Mouse (Mus musculus) heart, postnatal 10 days (tissue): ENCODE measurements around the gene Cacna1a. TPM values are rescaled to one million over a fixed set of nuclear protein-coding genes. Genes with fewer than 3 reads are reported as not detected.
"Not testable (repeated sequence)": the region's sequence is repeated elsewhere in the genome, so short reads cannot be mapped to it uniquely, and the experiment has no call there.

ENCODE experiments used
- DNase-seq, 2 experiments: peaks; one replicate each; pipeline ENCODE4 v3.0.0; 2021
- intact Hi-C: fragments of 180-260 bp; cut with DNase I; formaldehyde crosslinking; loops from one replicate; pipeline ENCODE4 v1.15.1; 2025
- total RNA-seq, 2 experiments: library from RNA; stranded (reverse); gene quantifications; 2 replicates each; pipeline ENCODE4 v1.2.3; 2021

The Cacna1a gene
- total RNA-seq, 2 experiments from 2014 or later: 6.1 to 6.5 TPM

- intact Hi-C loops: no loop called here
- no peak for DNase-seq
These were observed 180.5 kb downstream of the Cacna1a start for GRCm38 (mm10) chr8:84568737-84569136.

DNA sequence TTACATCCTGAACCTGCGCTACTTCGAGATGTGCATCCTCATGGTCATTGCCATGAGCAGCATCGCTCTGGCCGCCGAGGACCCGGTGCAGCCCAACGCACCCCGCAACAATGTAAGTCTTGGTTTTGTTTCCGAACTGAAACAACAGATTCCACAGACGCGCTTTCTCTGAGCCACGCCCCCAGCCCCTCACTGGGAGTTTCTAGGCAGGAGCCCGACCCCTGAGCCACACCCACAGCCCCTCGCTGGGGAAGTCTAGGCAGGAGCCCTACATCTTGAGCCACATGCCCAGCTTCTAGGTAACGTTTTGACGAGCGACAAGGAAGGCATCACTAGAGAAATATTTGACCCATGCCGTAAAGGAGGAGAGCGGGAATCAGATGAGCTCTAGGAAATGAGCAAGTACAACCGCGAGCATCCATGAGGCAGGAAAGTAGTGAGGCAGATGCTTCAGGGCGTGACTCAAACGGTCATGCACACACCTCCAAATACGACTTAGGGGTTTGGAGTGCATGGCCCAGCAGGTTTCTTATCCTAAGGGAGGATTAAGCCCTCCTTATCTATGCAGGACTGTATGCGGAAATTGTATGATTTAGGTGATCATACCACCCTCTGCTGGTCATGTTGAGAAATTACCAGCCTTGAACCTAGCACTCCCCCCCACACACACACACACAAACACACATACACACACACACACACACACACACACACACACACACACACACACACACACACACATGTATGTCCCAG lies 181.9 kb downstream of the Cacna1a start:
- intact Hi-C loops: loop anchor here (1.0 kb wide), 1 partner anchor 207 kb away; no protein-coding TSS in a partner anchor
- peak in 1 of 2 experiments; percentile 32 for DNase-seq

- intact Hi-C loops: no loop called here
- DNase-seq: no peak
These were observed 189.2 kb downstream of the Cacna1a start for GRCm38 (mm10) chr8:84577432-84577831.

DNA sequence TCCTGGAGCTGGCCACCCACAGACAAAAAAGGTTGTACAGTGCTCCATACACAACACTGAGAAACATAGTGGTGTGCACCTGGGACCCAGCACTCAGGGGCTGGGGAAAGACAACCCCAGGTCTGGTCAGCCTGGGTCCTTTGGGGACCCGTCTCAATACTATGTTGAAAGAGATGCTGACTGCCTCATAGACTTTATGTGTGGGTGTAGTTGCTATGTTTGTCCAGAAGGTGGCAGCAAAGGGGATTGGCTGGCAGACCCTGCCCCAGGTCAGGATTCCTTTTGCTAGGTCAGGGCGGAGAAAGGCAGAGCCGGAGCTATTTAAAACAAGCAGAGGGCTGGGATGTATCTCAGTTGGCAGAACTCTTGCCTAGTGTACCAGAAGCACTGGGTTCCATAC lies 191.4 kb downstream of the Cacna1a start:
- peak; percentile 55 to 67 for DNase-seq

DNA sequence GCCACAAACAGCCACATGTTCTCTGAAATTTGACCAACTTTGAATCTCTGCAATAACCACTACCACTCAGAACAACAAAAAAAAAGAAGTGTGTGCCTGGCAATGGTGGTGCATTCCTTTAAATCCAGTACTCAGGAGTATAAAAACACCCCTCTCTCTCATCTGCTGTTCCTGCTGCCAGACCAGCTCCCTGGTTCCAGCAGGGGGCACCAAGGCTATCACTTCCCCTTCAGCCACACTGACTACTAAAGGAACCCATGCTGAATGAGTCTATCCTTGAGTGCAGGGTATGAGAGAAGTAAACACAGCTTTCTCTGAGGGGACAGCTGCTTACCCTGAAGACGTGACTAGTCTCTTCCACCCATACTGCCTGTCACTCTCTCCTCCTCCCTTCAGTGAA lies 197.1 kb downstream of the Cacna1a start:
- intact Hi-C loops: no loop called here
- no peak for DNase-seq

More for the DNA sequence above, 191.4 kb downstream of the Cacna1a start:
- intact Hi-C loops: no loop called here

- intact Hi-C loops: no loop called here
- DNase-seq: no peak
These were observed 198.0 kb downstream of the Cacna1a start for GRCm38 (mm10) chr8:84586221-84586620.

DNA sequence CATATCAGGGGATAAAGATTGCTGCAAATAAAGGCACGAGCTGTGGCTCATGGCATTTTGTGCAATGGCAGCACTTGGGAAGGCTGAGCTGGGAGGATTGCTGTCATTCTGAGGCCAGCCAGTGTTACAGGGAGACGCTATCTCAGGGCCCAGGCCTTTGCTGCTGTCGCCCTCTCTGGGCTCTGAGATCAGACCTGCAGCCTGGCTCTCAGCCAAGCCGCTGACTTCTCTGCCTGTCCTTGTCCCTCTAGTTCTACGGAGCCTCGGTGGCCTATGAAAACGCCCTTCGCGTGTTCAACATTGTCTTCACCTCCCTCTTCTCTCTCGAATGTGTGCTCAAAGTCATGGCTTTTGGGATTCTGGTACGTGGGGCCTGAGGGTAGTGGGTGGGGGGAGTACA lies 200.3 kb downstream of the Cacna1a start:
- intact Hi-C loops: no loop called here
- DNase-seq: peak in 1 of 2 experiments; percentile 24

DNA sequence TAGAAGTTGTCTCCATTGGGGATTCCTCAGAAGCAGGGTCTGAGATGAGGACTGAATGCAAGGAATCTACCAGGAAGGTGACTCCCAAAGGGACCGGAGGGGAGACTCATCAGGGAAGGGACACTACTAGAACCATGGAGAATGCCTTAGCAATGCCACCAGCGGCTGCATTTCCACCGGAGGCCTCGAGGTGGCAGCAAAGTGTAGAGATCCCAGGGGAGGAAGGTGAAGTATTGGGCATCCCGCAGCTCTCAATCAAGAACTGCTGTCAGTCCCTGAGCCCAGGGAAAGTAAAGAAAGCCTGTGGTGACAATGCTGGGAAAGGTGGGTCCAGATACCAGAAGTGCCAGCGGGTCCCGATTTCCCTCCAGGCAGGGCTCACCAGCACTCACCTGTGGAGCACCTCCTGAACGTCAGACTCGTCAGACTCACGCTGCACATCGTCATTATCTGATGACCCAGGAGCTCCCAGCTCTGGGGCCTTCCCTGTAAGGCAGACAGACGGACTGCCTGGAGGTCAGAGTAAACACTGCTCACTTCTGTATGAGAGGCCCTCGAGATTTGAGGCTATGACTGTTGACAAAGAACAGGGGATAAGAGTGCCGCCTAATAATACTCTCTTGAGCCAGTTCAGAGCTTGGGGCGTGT lies 203.9 kb downstream of the Cacna1a start:
- intact Hi-C loops: loop anchor here (2.0 to 5.0 kb wide), 3 partner anchors 47 to 223 kb away; partner anchors contain the start of genes Nacc1 and Trmt1
- DNase-seq: peak; percentile 76 to 90

DNA sequence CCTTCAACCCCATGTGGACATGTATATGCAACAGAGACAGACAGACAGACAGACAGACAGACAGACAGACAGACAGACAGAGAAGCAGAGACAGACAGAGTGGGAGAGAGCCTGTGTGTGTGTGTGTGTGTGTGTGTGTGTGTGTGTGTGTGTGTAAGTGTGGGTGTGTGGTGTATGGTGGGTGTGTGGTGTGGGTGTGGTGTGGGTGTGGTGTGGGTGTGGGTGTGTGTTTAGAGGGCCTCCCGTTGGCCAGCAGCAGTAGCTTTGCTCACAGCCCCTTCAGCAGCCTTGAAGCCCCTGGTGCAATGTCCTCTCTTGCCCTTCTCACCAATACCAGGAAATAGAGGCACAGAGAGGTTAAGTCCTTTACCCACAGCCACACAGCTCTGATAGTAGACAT lies 204.9 kb downstream of the Cacna1a start:
- intact Hi-C loops: loop anchor here (2.0 to 5.0 kb wide), 3 partner anchors 46 to 222 kb away; partner anchors contain the start of genes Nacc1 and Trmt1

GRCm38 (mm10) chr8:84594099-84594780 lies 206.0 kb downstream of the Cacna1a start:
- DNase-seq: peak; percentile 74 to 88

More for the DNA sequence above, 204.9 kb downstream of the Cacna1a start:
- DNase-seq: no peak

GRCm38 (mm10) chr8:84595648-84596047 lies 207.4 kb downstream of the Cacna1a start:
- DNase-seq: peak; percentile 60 to 67
- intact Hi-C loops: no loop called here

More at GRCm38 (mm10) chr8:84594099-84594780, 206.0 kb downstream of the Cacna1a start:
- intact Hi-C loops: loop anchor here (5.0 kb wide), 1 partner anchor 93 kb away; the partner anchor contains the start of genes Nacc1 and Trmt1

- intact Hi-C loops: no loop called here
- no peak for DNase-seq
These were observed 211.2 kb downstream of the Cacna1a start for GRCm38 (mm10) chr8:84599401-84599800.

DNA sequence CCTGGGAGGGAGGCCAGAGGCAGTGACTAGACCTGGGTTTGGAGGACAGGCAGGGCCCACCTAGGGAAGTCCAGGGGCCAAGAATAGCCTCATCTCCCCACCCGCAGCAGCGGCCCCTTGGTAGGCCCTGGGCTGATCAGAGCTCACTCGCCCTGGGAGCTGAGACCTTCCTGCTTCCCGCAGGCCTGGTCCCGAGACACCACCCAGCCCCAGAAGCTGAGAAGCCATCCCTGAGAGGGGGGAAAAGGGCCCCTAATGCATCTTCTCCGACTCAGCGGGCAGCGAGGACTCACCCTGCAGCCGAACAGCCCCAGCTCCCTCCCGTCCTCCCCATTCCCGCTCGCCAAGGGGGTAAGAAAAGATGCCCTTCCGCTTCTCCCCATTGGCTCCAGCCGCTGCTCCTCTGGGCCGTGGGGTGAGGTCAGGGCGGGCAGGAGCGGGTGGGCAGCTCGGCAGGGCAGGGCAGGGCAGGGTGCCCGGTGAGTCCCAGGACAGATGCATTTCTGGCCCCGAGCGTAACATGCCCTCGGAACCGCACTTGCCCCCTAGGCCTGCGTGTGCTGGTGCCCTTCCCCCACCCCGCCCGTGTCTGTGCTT lies 212.2 kb downstream of the Cacna1a start:
- intact Hi-C loops: no loop called here
- DNase-seq: peak in 1 of 2 experiments; percentile 19

- intact Hi-C loops: no loop called here
- DNase-seq: peak in 1 of 2 experiments; percentile 14
These were observed 213.0 kb downstream of the Cacna1a start for GRCm38 (mm10) chr8:84601221-84601751.

DNA sequence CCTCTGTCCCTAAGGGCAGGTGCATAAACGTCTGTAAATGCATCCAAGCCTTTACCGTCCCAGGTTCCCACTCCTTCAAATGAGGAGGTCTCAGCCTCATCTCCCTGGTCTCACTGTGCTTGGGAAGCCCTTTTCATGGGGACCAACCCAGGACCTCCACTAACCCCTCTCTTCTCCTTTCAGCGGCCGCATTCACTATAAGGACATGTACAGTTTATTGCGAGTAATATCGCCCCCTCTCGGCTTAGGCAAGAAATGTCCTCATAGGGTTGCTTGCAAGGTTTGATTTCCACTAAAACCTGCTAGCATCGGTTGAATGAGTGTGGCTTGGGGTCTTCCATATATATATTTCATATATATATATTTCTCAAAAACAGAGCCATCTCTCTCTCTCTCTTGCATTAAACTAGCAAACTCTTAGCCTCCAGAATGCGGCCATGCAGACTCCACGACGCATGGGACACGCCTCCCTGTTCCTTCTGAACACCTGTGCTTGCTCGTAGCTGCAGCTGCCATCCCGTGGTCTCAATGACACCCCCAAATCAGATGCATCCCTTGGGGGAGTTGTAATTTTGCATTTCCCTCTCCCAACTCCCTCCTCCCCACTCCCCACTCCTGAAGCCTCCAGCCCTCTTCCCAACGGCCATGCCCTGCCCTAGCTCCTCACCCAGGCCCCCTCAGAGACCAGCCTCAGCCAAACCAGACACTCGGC lies 226.4 kb downstream of the Cacna1a start:
- intact Hi-C loops: no loop called here
- DNase-seq: peak in 1 of 2 experiments; percentile 59

DNA sequence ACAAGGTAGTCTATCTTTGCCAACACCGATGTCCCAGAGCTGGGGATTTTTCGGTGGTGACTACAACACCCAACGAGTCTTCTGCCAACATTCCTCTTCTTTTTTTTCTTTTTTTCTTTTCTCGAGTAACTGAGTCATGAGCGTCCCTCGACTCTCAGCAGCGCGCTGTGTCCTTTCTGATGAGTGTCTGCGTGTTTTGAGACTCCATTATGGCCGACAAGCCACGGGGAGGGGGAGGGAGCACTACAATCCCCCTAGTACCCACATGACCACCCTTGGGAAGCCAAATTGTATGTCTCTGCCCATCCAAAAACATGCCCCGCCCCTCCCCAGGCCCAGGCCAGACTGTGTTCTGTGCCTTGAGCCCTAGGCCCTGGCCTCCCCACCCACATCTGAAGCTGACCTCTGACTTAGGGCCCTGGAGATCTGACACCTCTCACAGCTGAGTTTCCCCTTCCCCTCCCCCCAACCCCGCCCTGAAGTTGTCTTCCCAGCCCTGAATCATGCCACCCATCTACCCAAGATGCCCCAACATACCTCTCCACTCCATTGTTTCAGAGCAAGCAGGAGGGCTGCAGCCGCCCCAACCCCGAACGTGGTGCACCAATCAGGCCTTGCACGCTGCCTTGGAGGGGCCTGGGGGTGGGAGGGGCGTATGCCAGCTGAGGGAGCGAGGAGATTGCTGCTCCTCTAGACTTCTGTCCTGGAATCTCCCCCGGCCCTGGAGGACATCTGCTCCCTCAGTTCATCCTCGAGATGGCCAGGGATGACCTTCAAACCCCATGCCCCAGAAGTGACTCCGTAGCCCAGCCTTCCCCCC lies 227.6 kb downstream of the Cacna1a start:
- no peak for DNase-seq
- intact Hi-C loops: no loop called here

DNA sequence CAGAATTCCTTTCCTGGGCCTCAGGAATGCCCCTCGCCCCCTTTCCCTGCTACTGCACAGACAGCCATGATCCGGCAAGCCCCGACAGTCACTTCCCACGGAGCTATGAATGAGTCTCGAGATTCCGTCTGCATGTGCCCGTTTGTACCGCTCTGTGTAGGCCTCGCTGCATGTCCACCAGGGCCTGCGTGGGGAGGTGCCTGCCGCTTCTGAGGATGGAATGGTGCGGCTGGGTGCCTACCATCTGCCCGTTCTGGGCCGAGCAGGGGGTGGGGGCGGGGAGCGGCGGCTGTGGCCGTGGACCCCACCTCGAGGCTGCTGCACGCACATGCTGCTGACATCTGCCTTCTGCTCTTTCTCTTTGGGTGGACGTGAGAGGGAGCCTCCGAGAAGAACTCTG lies 228.8 kb downstream of the Cacna1a start:
- intact Hi-C loops: no loop called here
- no peak for DNase-seq

DNA sequence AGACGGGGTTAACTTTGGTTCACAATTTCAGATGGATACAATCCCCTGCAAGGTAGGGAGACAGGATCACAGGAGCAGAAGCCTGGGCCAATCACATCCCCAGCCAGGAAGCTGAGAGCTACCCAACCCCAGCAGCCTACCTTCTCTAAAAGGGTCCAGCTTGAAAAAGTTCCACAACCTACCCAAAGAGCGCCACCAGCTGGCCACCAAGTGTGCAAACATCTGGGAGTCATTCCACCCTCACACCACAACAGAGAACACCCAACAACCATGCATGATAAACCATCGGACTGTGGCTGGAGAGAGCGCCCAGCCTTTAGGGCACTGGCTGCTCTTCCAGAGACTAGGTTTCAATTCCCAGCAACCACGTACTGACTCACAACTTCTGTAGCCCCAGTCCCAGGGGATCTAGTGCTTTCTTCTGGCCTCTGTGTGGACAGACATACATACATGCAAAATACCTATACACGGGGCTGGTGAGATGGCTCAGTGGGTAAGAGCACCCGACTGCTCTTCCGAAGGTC lies 232.9 kb downstream of the Cacna1a start:
- no peak for DNase-seq

GRCm38 (mm10) chr8:84623425-84623824 lies 235.2 kb downstream of the Cacna1a start:
- DNase-seq, intact Hi-C loops: not testable (repeated sequence)

More for the DNA sequence above, 232.9 kb downstream of the Cacna1a start:
- intact Hi-C loops: no loop called here
